Mouse (Mus musculus) Muller cell, postnatal 12 days (primary cell): ENCODE data around the gene Gtpbp3.
"Not testable (repeated sequence)": the region's sequence is repeated elsewhere in the genome, so short reads cannot be mapped to it uniquely, and the experiment has no call there.

Source experiments
- DNase-seq: peaks from one replicate; pipeline ENCODE4 v3.0.0-alpha.2; 2015; ENCODE audit errors: inconsistent ontology term

The Gtpbp3 gene

GRCm38 (mm10) chr8:71497881-71498501 lies 10.1 kb downstream of the Gtpbp3 start:
- no peak for DNase-seq

DNA sequence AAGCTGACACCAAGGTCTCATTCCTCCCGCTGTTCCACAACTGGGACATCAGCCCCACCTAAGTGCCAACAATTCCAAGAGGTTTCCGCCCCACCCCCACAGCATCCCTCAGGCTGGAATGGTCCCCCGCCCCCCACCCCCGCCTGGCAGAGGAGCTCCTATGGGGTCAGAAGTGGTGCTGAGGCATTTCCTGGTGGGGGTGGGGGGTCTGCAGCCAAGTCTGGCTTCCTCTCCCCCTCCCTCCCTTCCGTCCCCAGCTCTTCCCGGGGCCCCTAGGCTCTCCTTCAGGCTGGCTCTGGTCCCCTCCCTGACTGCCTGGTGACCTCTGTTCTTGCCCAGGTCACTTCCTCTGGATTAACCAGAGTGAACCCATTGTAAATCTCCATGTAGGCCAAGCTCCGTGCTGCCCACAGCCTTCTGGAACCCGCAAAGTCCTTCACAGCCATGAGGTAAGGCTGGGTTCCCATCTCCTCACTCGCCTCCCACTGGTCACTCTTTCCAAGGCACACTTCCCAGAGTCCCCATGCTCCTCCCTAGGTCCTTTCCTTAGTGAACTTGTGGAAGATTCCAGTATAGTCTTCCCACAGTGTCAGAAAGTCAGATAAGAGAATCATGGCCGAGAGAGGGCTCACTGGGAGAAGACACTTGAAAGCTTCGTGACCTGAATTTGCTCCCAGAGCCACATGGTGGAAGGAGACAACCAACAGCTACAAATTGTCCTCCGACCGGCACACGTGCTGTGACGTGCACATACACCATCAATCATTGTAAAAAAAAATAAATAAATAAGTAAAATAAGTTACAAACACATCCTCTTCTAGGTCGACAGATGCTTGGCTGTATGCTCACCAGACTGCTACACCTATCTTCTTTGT lies 11.2 kb downstream of the Gtpbp3 start:
- no peak for DNase-seq

GRCm38 (mm10) chr8:71504349-71504748 lies 16.4 kb downstream of the Gtpbp3 start:
- no peak for DNase-seq

- peak; percentile 65 for DNase-seq
These were observed 17.4 kb downstream of the Gtpbp3 start for GRCm38 (mm10) chr8:71505326-71505725.

DNA sequence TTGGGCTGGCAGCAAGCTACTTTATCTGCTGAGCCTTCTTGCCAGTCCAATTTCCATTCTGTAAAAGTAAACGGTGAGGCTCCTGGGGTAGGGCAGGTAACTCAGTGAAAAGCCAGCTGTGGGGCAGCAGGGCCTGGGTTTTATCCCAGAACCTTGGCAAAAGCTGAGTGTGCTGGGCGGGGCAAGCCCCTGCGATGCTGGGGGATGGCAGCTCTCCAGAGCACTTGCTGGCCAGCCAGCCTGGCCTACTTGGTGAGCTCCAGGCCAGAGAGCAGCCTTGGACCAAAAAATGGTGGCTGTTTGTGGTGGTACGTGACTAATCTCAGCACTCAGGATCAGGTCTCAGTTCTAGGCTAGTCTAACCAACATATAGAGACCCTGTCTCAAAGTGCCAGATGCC lies 18.1 kb downstream of the Gtpbp3 start:
- no peak for DNase-seq

DNA sequence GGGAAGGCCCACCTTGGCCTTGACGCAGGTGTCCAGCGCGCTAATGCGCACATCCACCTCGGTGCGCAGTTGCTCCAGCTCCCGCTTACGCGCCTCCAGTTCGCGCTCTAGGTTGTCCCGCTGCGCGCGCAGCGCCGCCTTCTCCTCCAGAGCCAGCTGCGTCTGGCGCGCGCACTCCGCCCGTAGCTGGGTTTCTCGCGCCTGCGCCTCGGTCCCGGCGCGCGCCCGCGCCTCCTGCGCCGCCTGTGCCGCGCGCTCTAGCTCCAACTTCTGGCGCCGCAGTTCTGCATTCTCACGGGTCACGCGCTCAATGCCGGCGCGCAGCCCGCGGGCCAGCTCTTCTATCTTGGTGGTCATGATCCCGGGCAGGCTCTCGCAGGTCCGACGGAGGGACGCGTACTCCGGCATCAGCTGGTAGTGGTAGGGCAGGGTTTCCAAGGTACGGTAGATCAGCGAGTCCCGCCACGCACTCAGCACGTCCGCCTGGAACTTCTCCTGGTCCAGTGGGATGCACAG lies 19.7 kb downstream of the Gtpbp3 start:
- peak; percentile 92 for DNase-seq

DNA sequence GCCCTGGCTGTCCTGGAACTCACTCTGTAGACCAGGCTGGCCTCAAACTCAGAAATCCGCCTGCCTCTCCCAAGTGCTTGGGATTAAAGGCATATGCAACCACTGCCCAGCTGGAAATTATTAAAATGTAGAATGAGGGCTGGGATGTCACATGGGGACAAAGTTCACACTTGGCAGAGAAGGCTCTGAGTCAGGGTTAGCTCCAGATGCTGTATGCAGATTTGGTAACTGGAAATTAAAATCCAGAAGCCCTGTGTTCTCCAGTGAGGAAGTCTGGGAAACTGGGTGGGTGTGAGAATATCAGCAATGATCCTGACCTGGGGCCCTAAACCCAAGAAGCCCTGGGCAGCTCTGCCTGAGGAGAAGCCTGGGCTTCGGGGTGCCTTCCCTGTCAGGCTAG lies 21.4 kb downstream of the Gtpbp3 start:
- DNase-seq, result no peak

GRCm38 (mm10) chr8:71511644-71512043 lies 23.7 kb downstream of the Gtpbp3 start, which contains the start of gene Plvap:
Gene Plvap (minus strand): TSS chr8:71511752.
- DNase-seq, result no peak

DNA sequence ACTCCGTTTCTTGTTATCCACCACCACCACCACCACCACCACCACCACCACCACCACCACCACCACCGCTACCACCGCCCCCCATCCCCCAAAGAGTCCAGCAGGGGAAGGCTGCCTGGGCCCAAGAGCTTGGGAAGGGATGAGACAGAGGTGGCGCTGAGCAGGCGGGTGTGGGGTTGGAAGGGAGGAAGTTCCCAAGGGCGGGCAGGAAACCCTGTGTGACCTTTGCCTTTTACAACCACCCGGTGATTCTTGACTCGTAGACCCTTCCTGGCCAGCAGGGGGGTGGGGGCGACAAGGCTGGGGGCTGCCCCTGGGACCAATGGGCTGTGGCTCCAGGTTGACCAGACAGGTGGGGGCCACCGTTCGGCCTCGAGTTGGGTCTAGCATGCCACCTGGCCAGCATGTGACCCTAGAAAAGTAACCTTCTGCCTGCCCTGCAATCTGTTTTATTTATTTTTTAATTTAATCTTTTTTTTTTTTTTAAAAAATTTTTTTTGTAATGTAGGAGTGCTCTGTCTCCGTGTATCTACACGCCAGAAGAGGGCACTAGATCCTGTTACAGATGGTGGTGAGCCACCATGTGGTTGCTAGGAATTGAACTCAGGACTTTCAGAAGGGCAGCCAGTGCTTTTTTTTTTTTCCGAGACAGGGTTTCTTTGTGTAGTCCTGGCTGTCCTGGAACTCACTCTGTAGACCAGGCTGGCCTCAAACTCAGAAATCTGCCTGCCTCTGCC lies 25.3 kb downstream of the Gtpbp3 start:
- no peak for DNase-seq

GRCm38 (mm10) chr8:71515043-71515442 lies 27.1 kb downstream of the Gtpbp3 start:
- no peak for DNase-seq

DNA sequence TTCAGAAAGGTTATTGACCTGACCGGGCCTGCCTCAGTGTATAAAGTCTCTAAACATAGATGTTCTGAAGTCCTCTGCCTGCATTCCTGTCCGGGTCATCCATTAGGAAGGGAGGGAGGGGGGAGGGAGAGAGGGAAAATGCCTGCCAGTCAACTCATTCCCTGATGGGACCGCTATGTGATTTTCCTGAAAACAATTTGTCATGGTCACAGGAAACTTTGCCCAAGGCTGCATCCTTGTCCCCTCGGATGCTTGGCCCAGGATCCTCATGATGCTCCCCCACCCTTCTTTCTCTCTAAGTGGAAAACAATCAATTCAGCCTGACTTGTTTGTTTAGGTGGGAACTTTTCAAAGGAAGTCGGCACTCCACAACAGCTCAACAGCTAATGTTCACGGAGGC lies 28.9 kb downstream of the Gtpbp3 start:
- peak; percentile 76 for DNase-seq

DNA sequence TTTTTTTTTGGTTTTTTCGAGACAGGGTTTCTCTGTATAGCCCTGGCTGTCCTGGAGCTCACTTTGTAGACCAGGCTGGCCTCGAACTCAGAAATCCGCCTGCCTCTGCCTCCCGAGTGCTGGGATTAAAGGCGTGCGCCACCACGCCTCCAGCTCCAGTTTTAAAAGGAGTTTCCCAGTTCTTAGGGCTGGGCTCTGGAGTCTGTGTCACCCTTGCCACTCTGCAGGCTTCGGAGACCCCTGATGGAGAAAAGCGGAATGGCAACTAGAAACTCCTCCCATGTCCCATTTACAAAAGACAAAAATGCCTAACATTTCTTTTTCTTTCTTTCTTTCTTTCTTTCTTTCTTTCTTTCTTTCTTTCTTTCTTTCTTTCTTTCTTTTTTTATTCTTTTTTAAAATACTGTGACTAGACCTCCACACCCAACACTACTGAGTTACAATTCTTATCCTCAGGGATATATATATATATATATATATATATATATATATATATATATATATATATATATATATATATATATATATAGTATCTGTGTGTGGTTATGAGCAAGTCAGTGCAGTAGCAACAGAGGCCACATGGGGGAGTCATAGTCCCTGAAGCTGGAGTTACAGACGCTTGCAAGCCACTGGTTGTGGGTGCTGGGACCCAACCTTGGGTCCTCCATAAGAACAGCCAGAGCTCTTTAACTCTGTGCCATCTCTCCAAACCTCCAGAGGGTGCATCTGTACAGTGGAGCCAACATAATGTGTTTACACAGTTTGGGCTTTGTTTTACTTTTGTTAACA lies 31.3 kb downstream of the Gtpbp3 start:
- DNase-seq, result peak; percentile 73

DNA sequence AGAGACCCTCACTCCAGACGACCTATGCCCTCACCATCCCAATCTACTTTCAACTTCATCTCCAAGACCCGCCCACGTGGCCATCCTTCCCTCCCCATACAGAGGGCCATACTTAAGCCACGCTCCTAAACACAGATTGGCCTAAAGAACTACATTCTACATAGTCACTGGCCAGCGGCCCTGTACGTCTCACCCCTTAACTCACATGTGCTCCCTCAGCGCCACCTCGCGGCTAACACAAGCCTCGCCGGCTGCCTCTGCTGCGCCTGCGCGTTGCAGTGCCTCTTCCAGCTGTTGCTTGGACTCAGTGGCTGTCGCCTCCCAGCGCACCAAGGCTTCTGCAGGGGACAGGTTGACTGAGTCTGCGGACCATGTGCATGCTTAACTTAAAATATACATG lies 33.7 kb downstream of the Gtpbp3 start:
- peak; percentile 91 for DNase-seq

- DNase-seq, result no peak
These were observed 37.5 kb downstream of the Gtpbp3 start, which contains the start of gene Ccdc194 for GRCm38 (mm10) chr8:71525226-71526050. Gene Ccdc194 (minus strand): TSS chr8:71525711.

- no peak for DNase-seq
These were observed 38.4 kb downstream of the Gtpbp3 start for GRCm38 (mm10) chr8:71526272-71526671.

- DNase-seq, result no peak
These were observed 39.4 kb downstream of the Gtpbp3 start for GRCm38 (mm10) chr8:71527162-71527870.

DNA sequence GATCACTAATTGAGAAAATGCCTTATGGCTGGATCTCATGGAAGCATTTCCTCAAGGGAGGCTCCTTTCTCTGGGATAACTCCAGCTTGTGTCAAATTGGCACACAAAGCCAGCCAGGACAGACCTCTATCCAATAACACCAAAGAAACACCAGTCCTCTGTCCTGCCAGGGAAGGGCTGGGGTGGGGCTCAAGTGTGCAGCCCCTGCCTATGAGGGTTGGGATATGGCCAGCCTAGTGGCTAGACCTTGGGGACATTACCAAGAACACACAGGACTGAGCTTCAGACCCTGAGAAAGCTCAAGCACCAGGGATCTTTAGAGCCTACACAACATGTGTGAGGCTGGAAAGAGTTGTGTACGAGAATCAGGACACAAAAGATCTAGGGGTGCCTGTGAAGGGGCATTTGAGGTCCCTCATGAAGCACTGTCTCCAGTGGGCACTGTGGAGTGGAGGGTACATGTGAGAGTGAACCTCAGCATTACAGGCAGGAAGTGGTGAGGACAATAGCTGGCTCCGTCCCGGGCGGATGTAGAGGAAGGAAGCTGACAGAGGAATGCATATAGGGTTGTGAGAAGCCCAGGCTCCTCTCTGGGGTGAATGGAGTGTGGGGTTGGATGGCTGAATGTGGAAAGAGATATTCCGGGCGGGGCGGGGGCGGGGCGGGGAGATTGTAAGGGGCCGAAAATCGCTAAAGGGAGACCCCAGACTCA lies 40.6 kb downstream of the Gtpbp3 start:
- DNase-seq, result no peak

- DNase-seq, result not testable (repeated sequence)
These were observed 43.0 kb downstream of the Gtpbp3 start for GRCm38 (mm10) chr8:71530735-71531467.
